Mouse (Mus musculus) neural tube, embryonic 14.5 days (tissue): Measurements from ENCODE around the gene Meox1. TPM values are rescaled to one million over a fixed set of nuclear protein-coding genes. Genes with fewer than 3 reads are reported as not detected.

Experiments used
- ATAC-seq: fragments of 200-750 bp; cut with Nextera tagmentation; 2 replicates; pipeline ENCODE4 v1.8.0; 2017; ENCODE audit warnings: low read depth, mild to moderate bottlenecking, moderate TSS enrichment, moderate library complexity
- H3K27ac ChIP-seq: fragments of 300-500 bp; sonication (generic); 2 replicates; pipeline ENCODE4 v1.5.1; 2014; ENCODE audit warnings: low read depth, mild to moderate bottlenecking, control low read depth, low read length, moderate library complexity, mixed read lengths
- H3K27me3 ChIP-seq: fragments of 300-500 bp; sonication (generic); 2 replicates; pipeline ENCODE4 v1.6.1; 2014; ENCODE audit warnings: low read length; ENCODE audit not compliant: control insufficient read depth, insufficient read depth
- H3K36me3 ChIP-seq: fragments of 300-500 bp; sonication (generic); 2 replicates; pipeline ENCODE4 v1.6.1; 2014; ENCODE audit warnings: low read length, mixed read lengths; ENCODE audit not compliant: control insufficient read depth, insufficient read depth
- H3K4me1 ChIP-seq: fragments of 300-500 bp; sonication (generic); 2 replicates; pipeline ENCODE4 v1.6.1; 2014; ENCODE audit warnings: low read length; ENCODE audit not compliant: control insufficient read depth, insufficient read depth
- H3K4me2 ChIP-seq: fragments of 300-500 bp; sonication (generic); 2 replicates; pipeline ENCODE4 v1.6.1; 2014; ENCODE audit warnings: mild to moderate bottlenecking, low read depth, low read length, control low read depth
- H3K4me3 ChIP-seq: fragments of 300-500 bp; sonication (generic); 2 replicates; pipeline ENCODE4 v1.5.1; 2014; ENCODE audit warnings: low read depth, low read length, control low read depth, mixed read lengths
- H3K9ac ChIP-seq: fragments of 300-500 bp; sonication (generic); replicated peaks from 2 replicates; pipeline ENCODE4 v1.6.1; 2014; ENCODE audit warnings: low read depth, mild to moderate bottlenecking, control low read depth, low read length, mixed read lengths
- H3K9me3 ChIP-seq: fragments of 300-500 bp; sonication (generic); 2 replicates; pipeline ENCODE4 v1.6.1; 2016; ENCODE audit warnings: low read length; ENCODE audit not compliant: control insufficient read depth
- WGBS: fragments of 180-500 bp; shearing (Covaris S2); extraction: QIAGEN DNeasy Blood & Tissue Kit; methylation state at CpG from one replicate; pipeline ENCODE4 v1.1.7; 2014; 5-methylcytosine and 5-hydroxymethylcytosine counted together
- polyA plus RNA-seq: library from polyadenylated mRNA; unstranded; fragments of >200 nt; fragmentation: Nextera tagmentation; extraction: Ambion mirVana; gene quantifications from 2 replicates; pipeline ENCODE4 v1.2.1, GENCODE M21; 2014

Gene Meox1
- polyA plus RNA-seq, 1 experiment from 2014 or later, result 0.37 TPM

DNA sequence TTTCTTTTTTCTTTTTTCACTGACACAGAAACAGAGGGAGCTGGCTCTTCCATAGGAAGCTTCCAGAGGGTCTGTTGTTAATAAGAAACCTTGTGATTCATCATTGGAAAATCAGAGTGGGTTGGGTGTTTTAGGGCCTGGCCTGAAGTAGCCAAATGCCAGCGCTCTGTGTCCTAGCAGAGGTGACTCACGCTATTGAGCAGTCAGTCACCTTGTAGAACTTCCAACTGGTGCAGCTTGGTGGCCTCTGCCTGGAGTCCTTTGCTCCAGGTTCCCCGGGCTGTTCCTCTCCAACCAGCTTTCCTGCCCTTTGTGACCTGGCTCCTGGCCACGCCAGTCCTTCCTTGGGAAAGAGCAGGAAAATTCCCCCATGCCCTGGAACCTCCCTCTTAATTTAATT, 44.9 kb downstream of the Meox1 start:
- no peaks in the 10 kb centered on the region for H3K4me1 ChIP-seq
- no peak overlapping the region for H3K9ac ChIP-seq
- H3K36me3 ChIP-seq, result no peaks in the 10 kb centered on the region
- WGBS, result 86% methylated on average over 4 of the region's 4 CpGs
- H3K4me3 ChIP-seq, result no peak overlapping the region
- H3K27me3 ChIP-seq, result no peaks in the 10 kb centered on the region
- no peaks in the 10 kb centered on the region for H3K9me3 ChIP-seq
- no peak for ATAC-seq
- H3K27ac ChIP-seq, result no peak overlapping the region
- H3K4me2 ChIP-seq, result no peak overlapping the region

DNA sequence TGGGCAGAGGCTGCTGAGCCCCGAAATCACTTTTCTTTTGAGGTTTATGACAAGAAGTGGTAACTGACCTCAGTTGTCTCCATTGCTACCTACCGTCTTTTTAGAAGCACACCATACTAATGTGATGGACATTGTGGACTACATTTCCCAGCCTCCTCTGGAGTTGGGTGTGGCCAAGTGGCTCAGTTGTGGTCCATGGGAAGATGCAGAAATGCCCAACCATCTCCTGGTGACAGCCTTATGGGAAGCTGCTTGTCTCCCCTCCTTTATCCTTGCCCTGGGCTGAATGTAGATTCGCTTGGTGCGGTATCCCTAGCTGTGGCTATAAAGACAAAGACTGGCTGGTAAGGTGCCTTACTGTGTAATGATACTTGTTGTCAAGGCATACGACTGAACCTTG, 46.7 kb downstream of the Meox1 start:
- Histone ChIP-seq H3K4me1 (no peaks in the 10 kb centered on the region), H3K36me3 (no peaks in the 10 kb centered on the region), H3K27ac (no peak overlapping the region), H3K9me3 (no peaks in the 10 kb centered on the region), H3K4me3 (no peak overlapping the region), H3K27me3 (no peaks in the 10 kb centered on the region), H3K9ac (no peak overlapping the region), H3K4me2 (no peak overlapping the region)
- no peak for ATAC-seq
- WGBS, result 91% methylated on average over 5 of the region's 5 CpGs

DNA sequence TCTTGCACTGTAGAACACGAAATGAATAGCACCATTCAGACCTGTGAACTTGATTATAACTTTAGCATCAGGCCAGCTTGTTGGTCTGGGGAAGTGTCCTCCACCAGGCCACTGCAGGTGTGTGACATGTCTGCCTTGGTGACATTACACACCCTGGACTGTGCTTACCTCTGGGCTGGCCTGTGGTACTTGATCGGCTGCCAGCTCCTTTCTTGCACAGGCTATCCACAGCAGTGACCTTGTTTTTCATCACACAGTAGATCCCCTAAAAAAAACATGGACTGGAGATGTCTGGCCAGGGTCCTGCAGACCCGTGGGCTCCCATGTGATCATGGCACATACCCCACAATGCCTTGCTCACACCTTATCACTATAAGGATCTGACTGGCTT, 51.4 kb downstream of the Meox1 start:
- no peaks in the 10 kb centered on the region for H3K36me3 ChIP-seq
- ATAC-seq, result no peak
- H3K4me1 ChIP-seq, result no peaks in the 10 kb centered on the region
- no peak overlapping the region for H3K4me3 ChIP-seq
- no peak overlapping the region for H3K4me2 ChIP-seq
- 78% methylated on average over 3 of the region's 3 CpGs for WGBS
- no peaks in the 10 kb centered on the region for H3K27me3 ChIP-seq
- H3K9ac ChIP-seq, result no peak overlapping the region
- no peaks in the 10 kb centered on the region for H3K9me3 ChIP-seq
- H3K27ac ChIP-seq, result no peak overlapping the region

DNA sequence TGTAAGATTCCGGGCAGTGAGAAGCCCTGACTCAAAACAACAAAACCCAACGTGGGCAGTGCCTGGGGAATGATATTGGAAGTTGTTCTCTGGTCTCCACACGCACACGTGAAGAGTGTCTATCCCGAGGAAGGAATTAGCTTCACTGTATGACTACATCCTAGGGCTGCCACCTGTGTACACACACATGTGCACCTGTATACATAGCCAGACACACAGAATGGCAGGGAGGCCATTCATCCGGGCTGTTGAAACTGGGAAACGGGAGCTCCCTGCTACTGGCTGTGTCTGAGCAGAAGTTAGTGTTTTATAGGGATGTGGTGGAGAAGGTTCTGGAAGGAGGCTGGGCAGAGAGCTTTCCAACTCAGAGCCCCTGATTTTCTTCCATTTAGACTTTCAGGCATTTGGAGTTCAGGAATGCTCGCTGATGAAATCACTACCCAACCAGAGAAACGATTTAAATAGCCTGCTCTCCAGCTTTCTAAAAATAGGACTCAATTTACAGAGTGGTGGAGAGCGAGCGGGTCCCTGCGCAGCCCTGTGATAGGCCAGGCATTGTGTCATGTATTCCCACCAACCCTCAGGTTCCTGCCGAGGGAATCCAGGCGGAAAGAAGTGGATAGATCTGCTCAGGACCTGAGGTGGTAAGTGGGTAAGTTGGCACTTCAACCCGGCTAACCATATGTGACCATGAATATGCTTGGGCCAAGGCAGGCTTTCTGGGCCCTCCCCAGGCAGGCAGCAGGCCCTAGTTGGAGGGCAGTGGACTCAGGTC, 52.0 kb downstream of the Meox1 start:
- ATAC-seq, result no peak
- H3K27ac ChIP-seq, result no peak overlapping the region
- 88% methylated on average over 15 of the region's 15 CpGs for WGBS

DNA sequence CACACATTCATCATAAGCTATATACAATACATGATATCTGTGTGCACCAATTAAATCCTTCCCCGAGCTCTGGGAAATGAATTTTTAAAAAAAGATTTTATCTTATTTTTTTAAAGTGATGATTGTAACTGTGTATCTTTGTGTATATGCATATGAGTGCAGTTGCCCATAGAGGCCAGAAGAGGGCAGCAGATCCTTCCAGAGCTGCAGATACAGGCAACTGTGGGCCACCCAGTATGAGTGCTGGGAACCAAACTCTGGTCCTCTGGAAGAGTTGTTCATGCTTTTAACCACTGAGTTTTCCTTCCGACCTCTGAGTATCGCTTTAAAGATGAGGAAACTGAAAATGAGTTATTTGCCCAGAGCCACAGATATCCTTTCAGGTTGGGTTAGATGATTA, 53.8 kb downstream of the Meox1 start:
- Histone ChIP-seq H3K4me2 (no peak overlapping the region), H3K9ac (no peak overlapping the region), H3K27ac (no peak overlapping the region), H3K9me3 (no peaks in the 10 kb centered on the region), H3K27me3 (no peaks in the 10 kb centered on the region), H3K4me1 (no peaks in the 10 kb centered on the region), H3K4me3 (no peak overlapping the region), H3K36me3 (no peaks in the 10 kb centered on the region)
- WGBS, result 95% methylated on average over 3 of the region's 3 CpGs
- ATAC-seq, result no peak

More for the DNA sequence above, 52.0 kb downstream of the Meox1 start:
- Histone ChIP-seq H3K36me3 (no peaks in the 10 kb centered on the region), H3K9me3 (no peaks in the 10 kb centered on the region), H3K4me3 (no peak overlapping the region), H3K4me2 (no peak overlapping the region), H3K27me3 (no peaks in the 10 kb centered on the region), H3K4me1 (no peaks in the 10 kb centered on the region), H3K9ac (no peak overlapping the region)

DNA sequence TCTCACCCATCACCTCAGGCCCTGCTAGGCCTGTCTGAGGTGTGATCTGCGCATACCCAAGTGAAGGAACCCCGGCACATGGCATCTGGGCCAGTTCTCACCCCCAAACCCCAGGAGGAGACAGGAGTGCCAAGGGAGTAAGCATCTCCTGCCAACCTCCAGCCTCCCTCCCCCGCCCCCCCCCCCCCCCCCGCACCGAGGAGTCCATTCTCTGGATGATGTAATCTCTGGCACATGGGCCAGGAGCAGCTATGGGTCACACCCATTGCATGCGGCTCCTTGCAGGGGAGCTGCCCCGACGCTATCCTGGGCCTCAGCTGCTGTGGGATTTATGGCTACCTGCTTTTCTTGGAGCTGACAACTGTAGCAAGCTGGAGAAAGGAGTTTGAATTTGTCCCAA, 54.7 kb downstream of the Meox1 start:
- H3K9ac ChIP-seq, result no peak overlapping the region
- no peaks in the 10 kb centered on the region for H3K9me3 ChIP-seq
- no peak overlapping the region for H3K4me2 ChIP-seq
- ATAC-seq, result 0 out of 2 replicates have a peak, but pooled peaks have one; percentile 56
- no peaks in the 10 kb centered on the region for H3K4me1 ChIP-seq
- no peaks in the 10 kb centered on the region for H3K36me3 ChIP-seq
- 36% methylated on average over 7 of the region's 8 CpGs for WGBS
- H3K27me3 ChIP-seq, result no peaks in the 10 kb centered on the region
- H3K27ac ChIP-seq, result no peak overlapping the region
- H3K4me3 ChIP-seq, result no peak overlapping the region

DNA sequence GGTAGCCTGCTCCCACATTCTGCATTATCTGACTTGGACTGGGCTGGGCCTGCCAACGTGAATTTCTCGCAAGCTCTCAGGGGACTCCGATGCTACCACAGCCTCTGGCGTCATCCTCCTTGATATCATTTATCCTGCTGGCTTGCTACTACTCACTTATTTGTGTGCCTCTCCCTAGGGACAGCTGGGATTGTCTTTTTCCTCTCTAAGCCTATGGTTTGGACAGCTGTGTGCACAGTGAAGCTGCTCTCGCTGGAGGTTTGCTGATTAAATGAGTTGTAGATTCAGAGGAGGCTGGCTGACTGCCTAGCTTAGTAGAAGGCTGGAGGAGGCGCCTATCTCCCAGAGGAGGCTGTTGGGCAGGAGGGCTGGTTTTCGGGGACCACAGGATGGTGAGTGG, 62.2 kb downstream of the Meox1 start:
- Histone ChIP-seq H3K9me3 (no peaks in the 10 kb centered on the region), H3K27ac (peak overlapping the region; percentile 39; the same call in 1 of the 2 replicates), H3K4me1 (no peaks in the 10 kb centered on the region), H3K27me3 (no peaks in the 10 kb centered on the region), H3K4me3 (no peak overlapping the region), H3K36me3 (no peaks in the 10 kb centered on the region), H3K9ac (no peak overlapping the region), H3K4me2 (no peak overlapping the region)
- no peak; the same call in 1 of the 2 replicates for ATAC-seq
- 46% methylated on average over 7 of the region's 7 CpGs for WGBS

DNA sequence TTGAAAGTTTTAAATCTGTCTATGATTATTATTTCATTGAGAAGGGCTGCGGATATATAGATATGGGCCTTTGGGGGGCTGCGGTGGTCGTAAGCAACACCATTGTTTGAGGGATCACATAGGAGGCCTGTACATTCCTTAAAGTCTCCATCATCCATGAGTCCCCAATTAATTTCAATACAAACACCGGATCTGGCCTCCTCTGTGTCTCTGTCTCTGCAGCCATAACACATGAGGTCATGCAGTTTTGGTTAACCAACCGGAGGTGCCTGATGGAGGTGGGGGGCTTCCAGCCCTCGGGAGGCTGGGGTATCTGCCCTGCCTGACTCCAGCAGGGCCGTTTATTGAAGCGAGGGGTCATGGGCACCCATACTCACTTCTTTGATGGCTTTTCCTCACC, 63.6 kb downstream of the Meox1 start:
- Histone ChIP-seq H3K27me3 (no peaks in the 10 kb centered on the region), H3K4me3 (no peak overlapping the region), H3K27ac (no peak overlapping the region), H3K4me1 (no peaks in the 10 kb centered on the region), H3K4me2 (no peak overlapping the region), H3K9me3 (no peaks in the 10 kb centered on the region), H3K9ac (no peak overlapping the region), H3K36me3 (no peaks in the 10 kb centered on the region)
- WGBS, result 66% methylated on average over 8 of the region's 8 CpGs
- no peak for ATAC-seq

DNA sequence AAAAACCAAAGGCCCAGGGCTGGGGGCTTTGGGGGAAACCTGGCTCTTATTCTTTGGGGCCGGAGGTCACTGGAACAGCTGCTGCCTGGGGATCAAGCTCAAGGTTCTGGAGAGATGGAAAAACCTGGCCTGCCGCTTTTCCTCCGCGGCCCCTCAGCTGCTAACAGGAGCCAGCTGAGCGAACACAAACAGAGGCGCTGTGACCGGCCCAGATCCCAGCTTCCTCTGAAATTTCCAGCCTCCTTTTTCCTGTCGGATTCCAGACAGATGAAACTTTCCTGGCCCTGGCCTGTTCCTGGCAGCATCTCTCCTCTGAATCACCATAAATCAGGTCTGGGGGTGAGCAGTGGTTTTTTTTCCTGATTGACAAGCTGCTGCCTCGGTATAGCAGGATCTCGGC, 64.1 kb downstream of the Meox1 start:
- H3K36me3 ChIP-seq, result no peaks in the 10 kb centered on the region
- H3K4me2 ChIP-seq, result no peak overlapping the region
- no peak overlapping the region for H3K4me3 ChIP-seq
- WGBS, result 30% methylated on average over 10 of the region's 10 CpGs
- no peak for ATAC-seq
- H3K27me3 ChIP-seq, result no peaks in the 10 kb centered on the region
- no peaks in the 10 kb centered on the region for H3K4me1 ChIP-seq
- H3K9ac ChIP-seq, result no peak overlapping the region
- H3K9me3 ChIP-seq, result no peaks in the 10 kb centered on the region
- H3K27ac ChIP-seq, result no peak overlapping the region
